Mouse (Mus musculus) spleen, adult 2 months (tissue): ENCODE data around the gene Plcb4.

Experiments
- CTCF ChIP-seq: fragments of 200-500 bp; IDR thresholded peaks from 2 replicates; pipeline ENCODE4 v1.5.1; 2011; ENCODE audit warnings: mild to moderate bottlenecking, inconsistent platforms; ENCODE audit not compliant: insufficient read depth, insufficient read length, insufficient replicate concordance; ENCODE audit errors: extremely low read depth
- POLR2A ChIP-seq: fragments of 200-500 bp; IDR thresholded peaks from 2 replicates; pipeline ENCODE4 v1.6.1; 2011; ENCODE audit warnings: low read depth, low read length, inconsistent platforms

- TF ChIP-seq CTCF, result no peak
- TF ChIP-seq POLR2A, result no peak
Observed at GRCm38 (mm10) chr2:135999361-135999760, 340.6 kb downstream of the Plcb4 start.
